Mouse (Mus musculus) stomach, embryonic 14.5 days (tissue): ENCODE measurements around the gene Mrpl20. TPM values are rescaled to one million over a fixed set of nuclear protein-coding genes. Genes with fewer than 3 reads are reported as not detected.
A peak's percentile ranks its signal among the peaks of the same experiment; 100 is the strongest.

ENCODE experiments used
- ATAC-seq: fragments of 200-750 bp; cut with Nextera tagmentation; 2 replicates; pipeline ENCODE4 v1.8.0; 2017; ENCODE audit warnings: low read depth, moderate TSS enrichment; ENCODE audit not compliant: insufficient number of reproducible peaks, insufficient read depth, low FRiP score
- H3K27ac ChIP-seq: fragments of 300-500 bp; sonication (generic); 2 replicates; pipeline ENCODE4 v1.5.1; 2014; ENCODE audit warnings: mild to moderate bottlenecking, low read length, moderate library complexity, mixed read lengths
- H3K27me3 ChIP-seq: fragments of 300-500 bp; sonication (generic); 2 replicates; pipeline ENCODE4 v1.6.1; 2014; ENCODE audit warnings: low read length, control low read depth, mixed read lengths; ENCODE audit not compliant: control insufficient read depth, insufficient read depth
- H3K36me3 ChIP-seq: fragments of 300-500 bp; sonication (generic); 2 replicates; pipeline ENCODE4 v1.6.1; 2014; ENCODE audit warnings: mild to moderate bottlenecking, control low read depth, low read length, moderate library complexity, mixed read lengths; ENCODE audit not compliant: control insufficient read depth, insufficient read depth
- H3K4me1 ChIP-seq: fragments of 300-500 bp; sonication (generic); 2 replicates; pipeline ENCODE4 v1.6.1; 2014; ENCODE audit warnings: low read length, control low read depth, mixed read lengths; ENCODE audit not compliant: control insufficient read depth, insufficient read depth
- H3K4me2 ChIP-seq: fragments of 300-500 bp; sonication (generic); replicated peaks from 2 replicates; pipeline ENCODE4 v1.6.1; 2014; ENCODE audit warnings: low read depth, low read length, control low read depth
- H3K4me3 ChIP-seq: fragments of 300-500 bp; sonication (generic); 2 replicates; pipeline ENCODE4 v1.5.1; 2014; ENCODE audit warnings: low read depth, low read length, control low read depth
- H3K9ac ChIP-seq: fragments of 300-500 bp; sonication (generic); replicated peaks from 2 replicates; pipeline ENCODE4 v1.6.1; 2014; ENCODE audit warnings: low read depth, mild to moderate bottlenecking, control low read depth, low read length, moderate library complexity, mixed read lengths
- H3K9me3 ChIP-seq: fragments of 300-500 bp; sonication (generic); 2 replicates; pipeline ENCODE4 v1.6.1; 2016; ENCODE audit warnings: low read depth, low read length, control low read depth; ENCODE audit not compliant: control insufficient read depth
- WGBS: fragments of 180-500 bp; shearing (Covaris S2); extraction: QIAGEN DNeasy Blood & Tissue Kit; methylation state at CpG from one replicate; pipeline ENCODE4 v1.1.7; 2014; 5-methylcytosine and 5-hydroxymethylcytosine counted together
- polyA plus RNA-seq: library from polyadenylated mRNA; unstranded; fragments of >200 nt; fragmentation: Nextera tagmentation; extraction: Ambion mirVana; gene quantifications from 2 replicates; pipeline ENCODE4 v1.2.1, GENCODE M21; 2014

The Mrpl20 gene
- polyA plus RNA-seq, result 209 and 211 TPM in 2 replicates

- Histone ChIP-seq H3K4me1 (peaks cover 10% of the 10 kb centered on the region; the same call in 1 of the 2 replicates), H3K4me2 (peak within 1 kb of the TSS; percentile 81), H3K4me3 (peak within 1 kb of the TSS; percentile 96), H3K9ac (peak within 1 kb of the TSS; percentile 77), H3K27ac (peak within 1 kb of the TSS; percentile 71), H3K27me3 (no peaks in the 10 kb centered on the region), H3K36me3 (peaks cover 21% of the 10 kb centered on the region; the same call in 1 of the 2 replicates), H3K9me3 (no peaks in the 10 kb centered on the region)
- 6% methylated on average over 12 of the region's 12 CpGs for WGBS
- ATAC-seq, result peak; percentile 50
Measured at GRCm38 (mm10) chr4:155802741-155803339, at the start of gene Mrpl20. Mrpl20 (plus strand) TSS chr4:155802878.

GRCm38 (mm10) chr4:155757011-155757410 lies 45.7 kb upstream of the Mrpl20 start:
- Histone ChIP-seq H3K4me2 (no peak overlapping the region), H3K9me3 (no peaks in the 10 kb centered on the region), H3K36me3 (peaks cover 48% of the 10 kb centered on the region), H3K27ac (no peak overlapping the region), H3K9ac (no peak overlapping the region), H3K4me3 (no peak overlapping the region), H3K4me1 (peaks cover 16% of the 10 kb centered on the region), H3K27me3 (no peaks in the 10 kb centered on the region)
- no peak for ATAC-seq
- WGBS, result 92% methylated on average over 12 of the region's 12 CpGs

- Histone ChIP-seq H3K4me3 (peak overlapping the region; percentile 87), H3K36me3 (peaks cover 24% of the 10 kb centered on the region), H3K4me1 (peaks cover 16% of the 10 kb centered on the region), H3K9ac (peak overlapping the region; percentile 77), H3K27me3 (no peaks in the 10 kb centered on the region), H3K4me2 (peak overlapping the region; percentile 98), H3K9me3 (no peaks in the 10 kb centered on the region), H3K27ac (no peak overlapping the region; the same call in 1 of the 2 replicates)
- WGBS, result 2% methylated on average over 10 of the region's 10 CpGs
- no peak for ATAC-seq
Measured at GRCm38 (mm10) chr4:155759862-155760612, 42.6 kb upstream of the Mrpl20 start.

GRCm38 (mm10) chr4:155760613-155761355 lies 41.9 kb upstream of the Mrpl20 start, which contains the start of gene Atad3a:
Atad3a (minus strand) TSS chr4:155761093.
- H3K4me1 ChIP-seq, result peaks cover 16% of the 10 kb centered on the region
- H3K9ac ChIP-seq, result peak within 1 kb of the TSS; percentile 77
- peak within 1 kb of the TSS; percentile 98 for H3K4me2 ChIP-seq
- peak; percentile 96 for ATAC-seq
- H3K27me3 ChIP-seq, result no peaks in the 10 kb centered on the region
- H3K36me3 ChIP-seq, result peaks cover 19% of the 10 kb centered on the region
- WGBS, result under 1% methylated on average over 68 of the region's 68 CpGs
- peak within 1 kb of the TSS; percentile 40 for H3K27ac ChIP-seq
- peak within 1 kb of the TSS; percentile 87 for H3K4me3 ChIP-seq
- no peaks in the 10 kb centered on the region for H3K9me3 ChIP-seq

- Histone ChIP-seq H3K27me3 (no peaks in the 10 kb centered on the region), H3K4me1 (peaks cover 16% of the 10 kb centered on the region), H3K27ac (peak overlapping the region; percentile 40), H3K4me2 (peak overlapping the region; percentile 96), H3K4me3 (peak overlapping the region; percentile 87), H3K36me3 (peaks cover 11% of the 10 kb centered on the region), H3K9ac (peak overlapping the region; percentile 77), H3K9me3 (no peaks in the 10 kb centered on the region)
- no peak for ATAC-seq
- 2% methylated on average over 28 of the region's 28 CpGs for WGBS
Measured at GRCm38 (mm10) chr4:155761356-155762099, 41.1 kb upstream of the Mrpl20 start.

GRCm38 (mm10) chr4:155762357-155762756 lies 40.3 kb upstream of the Mrpl20 start:
- 87% methylated on average over 3 of the region's 3 CpGs for WGBS
- H3K9ac ChIP-seq, result no peak overlapping the region

GRCm38 (mm10) chr4:155769496-155769879 lies 33.2 kb upstream of the Mrpl20 start:
- peak overlapping the region; percentile 47 for H3K4me3 ChIP-seq
- peak overlapping the region; percentile 69 for H3K4me2 ChIP-seq
- no peaks in the 10 kb centered on the region for H3K27me3 ChIP-seq
- 64% methylated on average over 5 of the region's 5 CpGs for WGBS
- H3K4me1 ChIP-seq, result peaks cover 16% of the 10 kb centered on the region; the same call in 1 of the 2 replicates
- H3K36me3 ChIP-seq, result no peaks in the 10 kb centered on the region
- 0 out of 2 replicates have a peak overlapping the region, but pooled peaks have one; percentile 47 for H3K9ac ChIP-seq
- no peak for ATAC-seq
- H3K9me3 ChIP-seq, result no peaks in the 10 kb centered on the region
- H3K27ac ChIP-seq, result no peak overlapping the region; the same call in 1 of the 2 replicates

More at GRCm38 (mm10) chr4:155762357-155762756, 40.3 kb upstream of the Mrpl20 start:
- H3K4me1 ChIP-seq, result peaks cover 16% of the 10 kb centered on the region
- no peak overlapping the region for H3K4me2 ChIP-seq
- H3K4me3 ChIP-seq, result no peak overlapping the region
- H3K27me3 ChIP-seq, result no peaks in the 10 kb centered on the region
- H3K36me3 ChIP-seq, result peaks cover 3% of the 10 kb centered on the region
- H3K27ac ChIP-seq, result no peak overlapping the region
- no peaks in the 10 kb centered on the region for H3K9me3 ChIP-seq
- ATAC-seq, result no peak
